Mouse (Mus musculus) small intestine, adult 2 months (tissue): ENCODE measurements around the gene Atxn2. TPM values are rescaled to one million over a fixed set of nuclear protein-coding genes. Genes with fewer than 3 reads are reported as not detected.

Experiments
- H3K27ac ChIP-seq: fragments of 200-500 bp; 2 replicates; pipeline ENCODE4 v1.5.1; 2012; ENCODE audit warnings: low read depth, low read length, control low read depth, inconsistent platforms; ENCODE audit not compliant: insufficient read depth
- H3K27me3 ChIP-seq: fragments of 200-500 bp; 2 replicates; pipeline ENCODE4 v1.6.1; 2012; ENCODE audit warnings: mild to moderate bottlenecking, moderate library complexity, low read length, inconsistent platforms; ENCODE audit not compliant: control insufficient read depth, insufficient read depth
- H3K36me3 ChIP-seq: fragments of 200-500 bp; 2 replicates; pipeline ENCODE4 v1.6.1; 2012; ENCODE audit warnings: mild to moderate bottlenecking, low read length, control low read depth, inconsistent platforms; ENCODE audit not compliant: control insufficient read depth, insufficient read depth
- H3K4me1 ChIP-seq: fragments of 200-500 bp; 2 replicates; pipeline ENCODE4 v1.6.1; 2012; ENCODE audit warnings: low read length, inconsistent platforms, mixed read lengths; ENCODE audit not compliant: control insufficient read depth, insufficient read depth, insufficient read length
- H3K4me3 ChIP-seq: fragments of 200-500 bp; 2 replicates; pipeline ENCODE4 v1.5.1; 2012; ENCODE audit warnings: low read depth, mild to moderate bottlenecking, control low read depth, inconsistent platforms, low read length, moderate library complexity
- CTCF ChIP-seq: fragments of 200-500 bp; IDR thresholded peaks from 2 replicates; pipeline ENCODE4 v1.5.1; 2012; ENCODE audit warnings: low read depth, mild to moderate bottlenecking, control low read depth, inconsistent platforms, low read length, moderate library complexity, mixed read lengths; ENCODE audit not compliant: insufficient replicate concordance, insufficient read length; ENCODE audit errors: extremely low read depth
- POLR2A ChIP-seq: fragments of 200-500 bp; IDR thresholded peaks from 2 replicates; pipeline ENCODE4 v1.6.1; 2012; ENCODE audit warnings: low read depth, mild to moderate bottlenecking, control low read depth, inconsistent platforms, low read length, moderate library complexity
- WGBS: fragments of 180-500 bp; shearing (Covaris S2); methylation state at CpG from one replicate; pipeline ENCODE4 v1.1.7; 2018; 5-methylcytosine and 5-hydroxymethylcytosine counted together
- polyA plus RNA-seq: library from polyadenylated mRNA; depleted of rRNA; stranded (reverse); fragments of >200 nt; gene quantifications from 2 replicates; pipeline ENCODE4 v1.2.3, GENCODE M21; 2012

Atxn2 gene
- polyA plus RNA-seq, 1 experiment = 108 TPM

DNA sequence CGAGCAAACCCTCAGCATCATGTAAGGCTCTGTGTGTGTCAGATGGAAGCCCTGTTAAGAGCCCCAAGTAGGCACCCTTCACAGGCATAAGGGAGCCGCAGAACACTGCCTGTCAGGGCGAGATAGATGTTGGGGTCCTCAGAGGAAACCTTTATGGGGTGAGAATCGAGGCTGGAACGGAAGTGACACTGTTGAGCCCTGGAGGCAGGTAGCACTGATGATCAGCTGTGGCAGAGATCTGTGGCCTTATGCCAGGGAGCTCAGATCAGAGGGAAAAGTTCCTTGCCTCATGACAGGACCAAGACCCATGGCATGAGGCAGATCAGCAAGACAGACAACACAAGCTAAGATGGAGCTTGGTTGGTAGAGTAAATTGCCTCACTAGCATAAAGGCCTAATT is 110.0 kb downstream of the Atxn2 start:
- Histone ChIP-seq H3K27me3 (no peaks in the 10 kb centered on the region), H3K27ac (peak overlapping the region; percentile 46; the same call in 1 of the 2 replicates), H3K4me1 (peaks cover 28% of the 10 kb centered on the region; the same call in 1 of the 2 replicates), H3K4me3 (no peak overlapping the region), H3K36me3 (peaks cover 54% of the 10 kb centered on the region)
- WGBS = 84% methylated on average over 5 of the region's 5 CpGs
- TF ChIP-seq POLR2A (no peak), CTCF (no peak)

DNA sequence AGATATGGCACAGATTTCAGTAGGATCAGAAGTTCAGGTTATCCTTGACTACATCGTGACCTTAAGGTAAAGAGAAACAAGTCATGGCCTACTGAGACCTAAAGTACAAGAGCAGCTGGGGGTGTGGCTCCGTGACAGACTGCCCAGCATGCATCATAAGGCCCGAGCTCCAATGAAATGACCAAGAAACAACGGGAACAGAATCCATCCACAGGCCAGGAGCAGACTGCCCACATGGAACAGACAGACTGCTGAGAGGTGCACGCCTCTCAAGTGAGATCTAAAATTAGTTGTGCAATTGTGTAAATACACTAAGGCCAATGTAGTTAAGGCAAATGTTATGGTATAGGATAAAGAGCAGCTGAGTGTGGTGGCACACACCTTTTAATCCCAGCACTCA is 110.4 kb downstream of the Atxn2 start:
- H3K4me3 ChIP-seq = no peak overlapping the region
- no peak for TF ChIP-seq POLR2A
- no peak for TF ChIP-seq CTCF
- WGBS = 68% methylated on average over 5 of the region's 5 CpGs
- H3K27me3 ChIP-seq = no peaks in the 10 kb centered on the region
- peaks cover 54% of the 10 kb centered on the region for H3K36me3 ChIP-seq
- H3K27ac ChIP-seq = no peak overlapping the region
- H3K4me1 ChIP-seq = peaks cover 28% of the 10 kb centered on the region; the same call in 1 of the 2 replicates

DNA sequence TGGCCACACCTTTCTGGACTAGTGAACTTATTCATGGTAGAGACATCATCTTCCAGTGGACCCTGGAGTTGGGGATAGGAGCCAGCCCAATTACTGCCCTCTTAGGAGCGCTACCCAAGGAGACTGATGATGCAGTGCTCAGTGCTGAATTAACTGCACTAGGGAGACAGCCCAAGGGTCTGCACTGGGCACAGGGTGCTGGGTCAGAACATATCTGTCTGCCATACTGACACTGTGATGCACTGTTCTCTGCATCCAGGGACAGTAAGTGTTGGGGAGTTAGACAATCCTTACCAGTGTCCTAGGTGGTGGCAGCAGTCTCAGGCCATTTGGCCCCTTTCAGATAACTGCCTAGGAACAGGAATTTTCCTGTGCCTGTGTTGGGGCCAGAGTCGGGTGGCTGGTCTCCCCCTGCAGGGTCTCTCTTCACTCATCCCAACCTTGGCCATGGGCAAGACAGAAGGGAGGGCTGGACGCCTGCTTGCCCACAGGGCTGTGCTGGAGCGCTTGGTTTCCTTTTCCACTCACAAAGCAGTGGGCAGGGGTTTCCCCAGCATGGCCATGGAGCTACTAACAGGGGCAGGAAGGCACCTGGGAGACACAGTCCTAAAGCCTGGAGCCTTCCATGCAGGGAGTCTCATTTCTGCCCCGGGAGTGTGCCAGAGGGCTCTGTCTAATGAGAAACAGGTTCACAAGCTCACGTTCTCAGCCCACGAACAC is 111.8 kb downstream of the Atxn2 start:
- H3K36me3 ChIP-seq = peaks cover 52% of the 10 kb centered on the region

DNA sequence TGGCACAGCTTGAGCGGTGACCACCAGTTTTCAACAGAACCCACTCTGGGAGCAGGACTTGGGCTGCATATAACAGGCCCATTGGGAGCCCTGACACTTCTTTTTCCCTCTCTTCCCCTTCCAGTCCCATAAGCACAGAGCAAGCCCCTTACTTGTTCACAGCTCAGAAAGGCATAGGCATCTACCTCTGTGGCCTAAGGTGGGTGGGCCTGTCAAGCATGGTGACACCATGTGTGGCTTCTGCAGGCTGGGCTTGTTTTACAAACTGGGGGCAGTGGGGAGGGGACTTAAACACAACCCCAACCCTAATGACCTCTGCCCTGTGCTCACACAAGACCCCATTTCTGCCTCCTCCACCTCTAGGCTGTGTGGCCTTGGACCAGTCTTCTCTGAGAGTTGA is 112.5 kb downstream of the Atxn2 start:
- no peak overlapping the region for H3K27ac ChIP-seq
- H3K4me1 ChIP-seq = peaks cover 43% of the 10 kb centered on the region
- H3K36me3 ChIP-seq = peaks cover 51% of the 10 kb centered on the region
- H3K4me3 ChIP-seq = no peak overlapping the region
- TF ChIP-seq POLR2A (no peak), CTCF (no peak)
- H3K27me3 ChIP-seq = no peaks in the 10 kb centered on the region
- WGBS = 93% methylated on average over 1 of the region's 1 CpGs

More for the DNA sequence above, 111.8 kb downstream of the Atxn2 start:
- WGBS = 77% methylated on average over 7 of the region's 7 CpGs
- H3K27ac ChIP-seq = no peak overlapping the region
- no peaks in the 10 kb centered on the region for H3K27me3 ChIP-seq
- no peak for TF ChIP-seq CTCF
- no peak for TF ChIP-seq POLR2A
- H3K4me1 ChIP-seq = peaks cover 40% of the 10 kb centered on the region; the same call in 1 of the 2 replicates
- no peak overlapping the region for H3K4me3 ChIP-seq

DNA sequence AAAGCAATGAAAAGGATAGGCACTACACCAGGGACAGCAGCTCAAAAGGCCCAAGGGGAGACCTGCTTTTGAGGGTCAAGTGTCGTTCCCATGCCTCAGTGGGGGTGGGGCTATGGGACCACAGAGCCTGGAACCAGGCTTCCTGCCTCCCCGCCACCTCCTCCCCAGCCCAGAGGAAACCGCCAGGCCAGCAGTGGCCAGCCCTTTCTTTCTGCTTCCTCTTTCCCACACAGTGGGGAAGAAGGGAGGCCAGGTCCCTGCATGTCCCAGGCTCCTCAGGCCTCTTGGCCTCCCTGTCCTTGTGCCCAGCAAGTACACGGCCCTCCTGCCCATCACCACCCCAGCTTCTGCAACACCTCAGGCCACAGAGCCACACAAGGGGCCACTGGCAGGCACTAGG is 113.0 kb downstream of the Atxn2 start:
- peaks cover 48% of the 10 kb centered on the region for H3K36me3 ChIP-seq
- no peak for TF ChIP-seq POLR2A
- no peak for TF ChIP-seq CTCF
- H3K27me3 ChIP-seq = no peaks in the 10 kb centered on the region
- peaks cover 39% of the 10 kb centered on the region for H3K4me1 ChIP-seq
- H3K27ac ChIP-seq = peak overlapping the region; percentile 20; the same call in 1 of the 2 replicates
- 72% methylated on average over 4 of the region's 4 CpGs for WGBS
- H3K4me3 ChIP-seq = no peak overlapping the region

DNA sequence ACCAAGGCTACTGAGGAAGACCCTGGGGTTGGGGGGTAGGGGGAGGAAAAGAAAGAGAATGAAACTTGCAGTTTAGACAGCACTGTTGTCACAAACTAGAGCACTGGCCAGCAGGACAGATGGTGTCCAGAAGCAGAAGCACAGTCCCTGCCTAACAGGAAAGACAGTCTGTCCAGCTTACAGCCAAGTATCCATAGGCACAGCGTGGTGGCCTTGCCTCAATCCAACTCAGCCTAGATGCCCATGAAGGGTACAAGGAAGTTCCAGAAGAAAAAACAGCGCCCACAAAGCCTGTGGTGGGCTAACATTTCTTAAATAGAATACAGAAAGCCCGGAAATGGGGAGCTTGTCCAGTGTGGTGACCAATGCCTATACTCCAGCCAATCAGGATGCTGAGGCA is 114.5 kb downstream of the Atxn2 start:
- 87% methylated on average over 3 of the region's 3 CpGs for WGBS
- H3K4me3 ChIP-seq = no peak overlapping the region
- no peaks in the 10 kb centered on the region for H3K27me3 ChIP-seq
- peaks cover 31% of the 10 kb centered on the region for H3K4me1 ChIP-seq
- peaks cover 46% of the 10 kb centered on the region for H3K36me3 ChIP-seq
- TF ChIP-seq POLR2A (no peak), CTCF (no peak)
- H3K27ac ChIP-seq = no peak overlapping the region

DNA sequence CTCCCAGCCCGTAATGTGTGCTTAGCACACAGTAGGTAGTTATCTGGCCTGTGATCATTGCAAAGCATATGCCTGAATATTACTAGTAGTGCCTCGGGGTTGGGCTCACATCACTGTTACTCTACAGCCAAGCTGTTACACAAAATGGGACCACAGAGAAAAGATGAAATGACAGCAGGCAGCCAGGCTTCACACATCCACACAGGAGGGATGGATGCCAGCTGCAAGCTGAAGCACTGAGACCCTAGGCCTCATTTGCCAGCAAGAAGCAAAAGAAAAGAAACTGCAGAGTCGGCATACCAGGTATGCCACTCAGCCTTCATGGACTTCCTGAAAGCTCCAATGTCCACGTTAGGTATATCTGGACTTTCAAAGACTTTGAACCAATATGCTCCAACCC is 116.7 kb downstream of the Atxn2 start:
- Histone ChIP-seq H3K36me3 (peaks cover 33% of the 10 kb centered on the region), H3K27ac (peak overlapping the region; percentile 74; the same call in 1 of the 2 replicates), H3K4me1 (peaks cover 21% of the 10 kb centered on the region), H3K4me3 (no peak overlapping the region), H3K27me3 (no peaks in the 10 kb centered on the region)
- TF ChIP-seq POLR2A = no peak
- TF ChIP-seq CTCF = no peak
- WGBS = 74% methylated on average over 4 of the region's 4 CpGs
